Mouse (Mus musculus): Measurements from ENCODE around the gene Cpne4. TPM values are rescaled to one million over a fixed set of nuclear protein-coding genes. Genes with fewer than 3 reads are reported as not detected.

Cpne4 gene
- polyA plus RNA-seq, 1 experiment = 5.0 TPM

DNA sequence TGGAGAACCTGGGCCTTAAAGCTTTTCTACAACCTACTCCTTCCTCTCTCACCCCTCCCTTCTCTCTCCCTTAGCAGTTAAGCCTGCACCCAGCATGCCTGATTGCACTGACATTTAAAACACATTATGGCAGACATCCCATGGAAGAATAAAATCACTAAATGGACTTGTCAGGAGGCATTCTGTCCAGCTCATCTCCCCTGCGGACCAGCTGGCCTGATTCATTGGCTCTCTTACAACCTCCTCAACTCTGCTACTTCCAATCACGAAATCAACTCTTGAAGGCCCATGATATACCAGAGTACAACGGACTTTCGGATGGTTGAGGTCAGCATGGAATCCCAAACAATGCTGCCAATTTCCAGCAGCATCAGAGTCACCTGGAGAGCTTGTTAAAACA, 393.3 kb downstream of the Cpne4 start:
- no peak overlapping the region for H3K27ac ChIP-seq (ENCODE audit: control insufficient read depth, insufficient read depth, low read depth, low read length)
- no peak for TF ChIP-seq CTCF (IDR thresholded peaks at IDR 0.05; ENCODE audit: control insufficient read depth, insufficient read depth, insufficient replicate concordance, low read depth, low read length)
- no peak for TF ChIP-seq POLR2A (IDR thresholded peaks at IDR 0.05; ENCODE audit: control insufficient read depth, low read depth, low read length)
- H3K27me3 ChIP-seq (ENCODE audit: control insufficient read depth, insufficient read depth, low read length) = no peaks in the 10 kb centered on the region
- no peaks in the 10 kb centered on the region for H3K36me3 ChIP-seq (ENCODE audit: control insufficient read depth, insufficient read depth, low read length)
- no peak overlapping the region for H3K4me3 ChIP-seq (ENCODE audit: control insufficient read depth, low read depth, low read length)
- H3K4me1 ChIP-seq (ENCODE audit: control insufficient read depth, insufficient read depth, low read length) = no peaks in the 10 kb centered on the region

GRCm38 (mm10) chr9:104950551-104950950, 403.5 kb downstream of the Cpne4 start:
- Histone ChIP-seq H3K27me3 (ENCODE audit: control insufficient read depth, insufficient read depth, low read length) (no peaks in the 10 kb centered on the region), H3K36me3 (ENCODE audit: control insufficient read depth, insufficient read depth, low read length) (no peaks in the 10 kb centered on the region), H3K27ac (ENCODE audit: control insufficient read depth, insufficient read depth, low read depth, low read length) (no peak overlapping the region), H3K4me1 (ENCODE audit: control insufficient read depth, insufficient read depth, low read length) (no peaks in the 10 kb centered on the region), H3K4me3 (ENCODE audit: control insufficient read depth, low read depth, low read length) (no peak overlapping the region)
- TF ChIP-seq CTCF (IDR thresholded peaks at IDR 0.05; ENCODE audit: control insufficient read depth, insufficient read depth, insufficient replicate concordance, low read depth, low read length) (no peak), POLR2A (IDR thresholded peaks at IDR 0.05; ENCODE audit: control insufficient read depth, low read depth, low read length) (no peak)

- H3K4me1 ChIP-seq (ENCODE audit: control insufficient read depth, insufficient read depth, low read length) = no peaks in the 10 kb centered on the region
- TF ChIP-seq POLR2A (IDR thresholded peaks at IDR 0.05; ENCODE audit: control insufficient read depth, low read depth, low read length) (no peak), CTCF (IDR thresholded peaks at IDR 0.05; ENCODE audit: control insufficient read depth, insufficient read depth, insufficient replicate concordance, low read depth, low read length) (no peak)
Measured at GRCm38 (mm10) chr9:104952176-104952575, 405.1 kb downstream of the Cpne4 start.

GRCm38 (mm10) chr9:104972828-104973227, 425.7 kb downstream of the Cpne4 start:
- Histone ChIP-seq H3K27ac (ENCODE audit: control insufficient read depth, insufficient read depth, low read depth, low read length) (no peak overlapping the region), H3K36me3 (ENCODE audit: control insufficient read depth, insufficient read depth, low read length) (no peaks in the 10 kb centered on the region), H3K4me3 (ENCODE audit: control insufficient read depth, low read depth, low read length) (no peak overlapping the region), H3K27me3 (ENCODE audit: control insufficient read depth, insufficient read depth, low read length) (no peaks in the 10 kb centered on the region), H3K4me1 (ENCODE audit: control insufficient read depth, insufficient read depth, low read length) (no peaks in the 10 kb centered on the region)
- no peak for TF ChIP-seq CTCF (IDR thresholded peaks at IDR 0.05; ENCODE audit: control insufficient read depth, insufficient read depth, insufficient replicate concordance, low read depth, low read length)

More at GRCm38 (mm10) chr9:104952176-104952575, 405.1 kb downstream of the Cpne4 start:
- H3K27me3 ChIP-seq (ENCODE audit: control insufficient read depth, insufficient read depth, low read length) = no peaks in the 10 kb centered on the region
- H3K4me3 ChIP-seq (ENCODE audit: control insufficient read depth, low read depth, low read length) = no peak overlapping the region
- no peaks in the 10 kb centered on the region for H3K36me3 ChIP-seq (ENCODE audit: control insufficient read depth, insufficient read depth, low read length)
- H3K27ac ChIP-seq (ENCODE audit: control insufficient read depth, insufficient read depth, low read depth, low read length) = no peak overlapping the region

DNA sequence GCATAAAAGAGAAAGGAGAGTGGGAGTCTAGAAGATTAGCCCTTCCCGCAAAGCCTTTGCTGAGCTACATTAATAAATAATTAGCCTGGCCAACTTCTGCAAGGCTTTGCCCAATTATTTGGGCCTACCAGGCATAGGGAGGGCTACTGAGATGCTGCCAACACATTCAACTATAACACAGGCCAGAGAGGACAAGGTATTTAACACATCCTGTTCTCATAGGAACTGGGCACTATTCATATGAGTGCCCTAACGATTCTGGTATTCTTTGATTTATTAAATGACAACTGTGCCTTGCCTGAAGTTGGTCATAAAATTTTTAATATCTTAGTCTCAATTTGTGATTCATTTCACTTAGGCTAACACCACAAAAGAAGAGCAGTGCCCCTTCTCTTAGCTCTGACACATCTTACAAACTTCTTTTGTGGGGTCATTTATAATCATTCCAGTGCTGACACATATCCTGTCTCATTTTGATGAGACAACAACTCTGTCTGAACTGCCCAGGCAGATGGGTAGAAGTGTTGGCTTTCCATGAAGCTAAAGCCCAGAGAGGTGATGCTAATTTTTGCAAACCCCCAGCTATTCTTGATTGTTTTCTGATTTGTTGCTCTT, 435.0 kb downstream of the Cpne4 start:
- Histone ChIP-seq H3K4me1 (ENCODE audit: control insufficient read depth, insufficient read depth, low read length) (no peaks in the 10 kb centered on the region), H3K36me3 (ENCODE audit: control insufficient read depth, insufficient read depth, low read length) (no peaks in the 10 kb centered on the region), H3K4me3 (ENCODE audit: control insufficient read depth, low read depth, low read length) (no peak overlapping the region), H3K27ac (ENCODE audit: control insufficient read depth, insufficient read depth, low read depth, low read length) (no peak overlapping the region), H3K27me3 (ENCODE audit: control insufficient read depth, insufficient read depth, low read length) (no peaks in the 10 kb centered on the region)
- TF ChIP-seq POLR2A (IDR thresholded peaks at IDR 0.05; ENCODE audit: control insufficient read depth, low read depth, low read length) (no peak), CTCF (IDR thresholded peaks at IDR 0.05; ENCODE audit: control insufficient read depth, insufficient read depth, insufficient replicate concordance, low read depth, low read length) (no peak)

DNA sequence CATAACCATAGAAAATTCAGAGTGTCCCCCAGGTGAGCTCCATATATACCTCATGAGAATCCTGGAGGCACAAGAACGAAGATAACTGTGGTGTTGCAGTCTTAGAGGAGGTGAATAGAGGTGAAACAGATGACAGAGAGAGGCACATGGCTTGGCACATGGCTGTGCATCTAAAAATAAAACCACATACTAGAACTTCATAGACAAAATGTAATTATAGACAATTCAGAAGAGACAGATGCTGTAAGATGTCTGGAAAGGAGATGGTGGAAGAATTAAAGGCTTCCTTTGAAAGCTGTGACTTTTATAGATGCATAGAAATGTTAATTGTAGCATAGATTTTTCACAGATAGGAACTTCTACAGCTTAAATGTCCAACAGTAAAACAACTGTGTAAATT, 451.1 kb downstream of the Cpne4 start:
- TF ChIP-seq CTCF (IDR thresholded peaks at IDR 0.05; ENCODE audit: control insufficient read depth, insufficient read depth, insufficient replicate concordance, low read depth, low read length) (no peak), POLR2A (IDR thresholded peaks at IDR 0.05; ENCODE audit: control insufficient read depth, low read depth, low read length) (no peak)
- no peaks in the 10 kb centered on the region for H3K36me3 ChIP-seq (ENCODE audit: control insufficient read depth, insufficient read depth, low read length)
- H3K4me3 ChIP-seq (ENCODE audit: control insufficient read depth, low read depth, low read length) = no peak overlapping the region
- no peaks in the 10 kb centered on the region for H3K27me3 ChIP-seq (ENCODE audit: control insufficient read depth, insufficient read depth, low read length)
- no peaks in the 10 kb centered on the region for H3K4me1 ChIP-seq (ENCODE audit: control insufficient read depth, insufficient read depth, low read length)
- H3K27ac ChIP-seq (ENCODE audit: control insufficient read depth, insufficient read depth, low read depth, low read length) = no peak overlapping the region

GRCm38 (mm10) chr9:105010721-105011120, 463.6 kb downstream of the Cpne4 start:
- Histone ChIP-seq H3K4me1 (ENCODE audit: control insufficient read depth, insufficient read depth, low read length) (no peaks in the 10 kb centered on the region), H3K4me3 (ENCODE audit: control insufficient read depth, low read depth, low read length) (no peak overlapping the region), H3K27ac (ENCODE audit: control insufficient read depth, insufficient read depth, low read depth, low read length) (no peak overlapping the region), H3K36me3 (ENCODE audit: control insufficient read depth, insufficient read depth, low read length) (no peaks in the 10 kb centered on the region), H3K27me3 (ENCODE audit: control insufficient read depth, insufficient read depth, low read length) (no peaks in the 10 kb centered on the region)
- TF ChIP-seq CTCF (IDR thresholded peaks at IDR 0.05; ENCODE audit: control insufficient read depth, insufficient read depth, insufficient replicate concordance, low read depth, low read length) (no peak), POLR2A (IDR thresholded peaks at IDR 0.05; ENCODE audit: control insufficient read depth, low read depth, low read length) (no peak)

GRCm38 (mm10) chr9:105018186-105018585, 471.1 kb downstream of the Cpne4 start:
- H3K4me3 ChIP-seq (ENCODE audit: control insufficient read depth, low read depth, low read length) = no peak overlapping the region
- no peaks in the 10 kb centered on the region for H3K36me3 ChIP-seq (ENCODE audit: control insufficient read depth, insufficient read depth, low read length)
- H3K27me3 ChIP-seq (ENCODE audit: control insufficient read depth, insufficient read depth, low read length) = no peaks in the 10 kb centered on the region
- TF ChIP-seq POLR2A (IDR thresholded peaks at IDR 0.05; ENCODE audit: control insufficient read depth, low read depth, low read length) (no peak), CTCF (IDR thresholded peaks at IDR 0.05; ENCODE audit: control insufficient read depth, insufficient read depth, insufficient replicate concordance, low read depth, low read length) (no peak)
- no peak overlapping the region for H3K27ac ChIP-seq (ENCODE audit: control insufficient read depth, insufficient read depth, low read depth, low read length)
- no peaks in the 10 kb centered on the region for H3K4me1 ChIP-seq (ENCODE audit: control insufficient read depth, insufficient read depth, low read length)

All from testis, adult 2 months (tissue).